Mouse (Mus musculus) adrenal gland, postnatal 36 days (tissue): ENCODE measurements around the gene Timp2. TPM values are rescaled to one million over a fixed set of nuclear protein-coding genes. Genes with fewer than 3 reads are reported as not detected.

Experiments
- DNase-seq, 2 experiments: peaks; one replicate each; pipeline ENCODE4 v3.0.0; 2021; ENCODE audit warnings: mixed read lengths in 1 of 2
- total RNA-seq, 2 experiments: library from RNA; stranded (reverse); gene quantifications; 2 replicates each; pipeline ENCODE4 v1.2.3; 2021

Timp2 gene
- total RNA-seq, 2 experiments from 2014 or later: 84.0 to 156 TPM

GRCm38 (mm10) chr11:118289999-118290889, 65.3 kb downstream of the Timp2 start, which contains the start of gene Usp36:
Usp36 (minus strand) TSS chr11:118290244.
- peak; percentile 99 to 100 for DNase-seq

GRCm38 (mm10) chr11:118289562-118289961, 66.0 kb downstream of the Timp2 start:
- DNase-seq: no peak

- DNase-seq: peak; percentile 17 to 21
These were observed 66.5 kb downstream of the Timp2 start for GRCm38 (mm10) chr11:118289037-118289511.

- DNase-seq: no peak
These were observed 68.0 kb downstream of the Timp2 start for GRCm38 (mm10) chr11:118287573-118287972.

GRCm38 (mm10) chr11:118286434-118286833, 69.1 kb downstream of the Timp2 start:
- no peak for DNase-seq

GRCm38 (mm10) chr11:118285791-118286190, 69.7 kb downstream of the Timp2 start:
- DNase-seq: no peak

- no peak for DNase-seq
These were observed 75.3 kb downstream of the Timp2 start for GRCm38 (mm10) chr11:118280218-118280617.

GRCm38 (mm10) chr11:118276328-118276727, 79.2 kb downstream of the Timp2 start:
- no peak for DNase-seq

GRCm38 (mm10) chr11:118275092-118275491, 80.4 kb downstream of the Timp2 start:
- DNase-seq: no peak

- DNase-seq: peak in 1 of 2 experiments; percentile 47
These were observed 85.7 kb downstream of the Timp2 start for GRCm38 (mm10) chr11:118269827-118270226.

- peak in 1 of 2 experiments; percentile 39 for DNase-seq
These were observed 88.9 kb downstream of the Timp2 start for GRCm38 (mm10) chr11:118266666-118267046.

GRCm38 (mm10) chr11:118266044-118266665, 89.4 kb downstream of the Timp2 start:
- peak in 1 of 2 experiments; percentile 34 for DNase-seq

- DNase-seq: peak; percentile 41 to 55
These were observed 89.9 kb downstream of the Timp2 start for GRCm38 (mm10) chr11:118265621-118266020.

- DNase-seq: no peak
These were observed 92.4 kb downstream of the Timp2 start for GRCm38 (mm10) chr11:118263146-118263545.

- no peak for DNase-seq
These were observed 95.5 kb downstream of the Timp2 start for GRCm38 (mm10) chr11:118260081-118260480.

- no peak for DNase-seq
These were observed 96.0 kb downstream of the Timp2 start for GRCm38 (mm10) chr11:118259580-118259979.

- DNase-seq: peak; percentile 57
These were observed 99.2 kb downstream of the Timp2 start for GRCm38 (mm10) chr11:118256371-118256770.

- DNase-seq: peak; percentile 62 to 67
These were observed 101.2 kb downstream of the Timp2 start for GRCm38 (mm10) chr11:118254159-118254951.

GRCm38 (mm10) chr11:118253447-118254158, 101.9 kb downstream of the Timp2 start:
- DNase-seq: no peak
